Comparison of ENCODE assay signal across 19 mouse cellular contexts in genomic region chr13:73489986-73490385, GRCm38 (mm10). TPM values are rescaled to one million over a fixed set of nuclear protein-coding genes. Genes with fewer than 3 reads are reported as not detected.
DNase-seq lines count a peak whose midpoint lies in the region; ATAC-seq lines count a peak whose summit lies in the region.
"Had no signal": no experiment of that assay in that cellular context is flagged by ENCODE, and none has a peak within 500 bp of the region (broad histone marks: within the 10 kb centered on the region; RNA-seq: fewer than 3 reads in every experiment).

No protein-coding gene starts in this region.

- no peaks in the 10 kb centered on the region for H3K9me3 ChIP-seq in hindbrain, embryonic 15.5 days
- H3K9me3 ChIP-seq in hindbrain, embryonic 11.5 days (ENCODE audit: control insufficient read depth, low read length), result no peaks in the 10 kb centered on the region
- no peaks in the 10 kb centered on the region for H3K9me3 ChIP-seq in neural tube, embryonic 13.5 days
- H3K9me3 ChIP-seq: limb, embryonic 10.5 days; stomach, embryonic 15.5 days had no signal

- H3K4me1 ChIP-seq in hindbrain, embryonic 15.5 days (replicated peaks), result no peaks in the 10 kb centered on the region
- no peaks in the 10 kb centered on the region for H3K4me1 ChIP-seq in hindbrain, embryonic 11.5 days (replicated peaks; ENCODE audit: control insufficient read depth, insufficient read depth, low read length)
- H3K4me1 ChIP-seq in neural tube, embryonic 13.5 days (replicated peaks), result peaks cover 16% of the 10 kb centered on the region; the same call in 1 of the 2 replicates
- H3K4me1 ChIP-seq: embryonic facial prominence, embryonic 13.5 days; limb, embryonic 10.5 days; stomach, embryonic 15.5 days had no signal

- 87% methylated on average over 3 of the region's 3 CpGs for WGBS in hindbrain, embryonic 15.5 days
- WGBS in hindbrain, embryonic 11.5 days, result 98% methylated on average over 3 of the region's 3 CpGs
- WGBS in neural tube, embryonic 13.5 days, result 85% methylated on average over 3 of the region's 3 CpGs

- ATAC-seq in hindbrain, embryonic 15.5 days (ENCODE audit: low FRiP score, low read depth), result no peak
- no peak for ATAC-seq in hindbrain, embryonic 11.5 days (ENCODE audit: low FRiP score)
- ATAC-seq in neural tube, embryonic 13.5 days (ENCODE audit: low read depth), result no peak
- peak; percentile 29 to 47; a peak in 2 of 4 replicates for ATAC-seq in hematopoietic stem cell, adult 5-6 weeks (replicated peaks in 1 of 2; ENCODE audit: insufficient read depth in 1 of 2, low FRiP score in 2 of 2, low TSS enrichment in 1 of 2, low read depth in 1 of 2, poor library complexity in 2 of 2, severe bottlenecking in 2 of 2)
- peak; percentile 67 for ATAC-seq in neutrophil, adult 5-6 weeks (ENCODE audit: extremely low read depth, insufficient number of reproducible peaks, low FRiP score, poor library complexity, severe bottlenecking)
- ATAC-seq: intestine, embryonic 16.5 days had no signal

- no peak overlapping the region for H3K4me2 ChIP-seq in hindbrain, embryonic 15.5 days
- no peak overlapping the region for H3K4me2 ChIP-seq in hindbrain, embryonic 11.5 days (replicated peaks; ENCODE audit: low read depth, low read length)
- no peak overlapping the region for H3K4me2 ChIP-seq in neural tube, embryonic 13.5 days
- H3K4me2 ChIP-seq: embryonic facial prominence, embryonic 13.5 days; stomach, embryonic 15.5 days had no signal

- H3K27me3 ChIP-seq in hindbrain, embryonic 15.5 days, result no peaks in the 10 kb centered on the region
- H3K27me3 ChIP-seq in hindbrain, embryonic 11.5 days (ENCODE audit: control insufficient read depth, insufficient read depth, low read length), result no peaks in the 10 kb centered on the region
- no peaks in the 10 kb centered on the region for H3K27me3 ChIP-seq in neural tube, embryonic 13.5 days
- H3K27me3 ChIP-seq: embryonic facial prominence, embryonic 13.5 days; stomach, embryonic 15.5 days had no signal

- no peak overlapping the region for H3K4me3 ChIP-seq in hindbrain, embryonic 15.5 days
- H3K4me3 ChIP-seq in hindbrain, embryonic 11.5 days (ENCODE audit: low read depth, low read length), result no peak overlapping the region
- no peak overlapping the region for H3K4me3 ChIP-seq in neural tube, embryonic 13.5 days
- H3K4me3 ChIP-seq: embryonic facial prominence, embryonic 13.5 days; heart, embryonic 10.5 days; limb, embryonic 10.5 days; stomach, embryonic 15.5 days had no signal

- DNase-seq in hindbrain, embryonic 11.5 days (ENCODE audit: low spot score), result no peak
- no peak for DNase-seq in neural tube, embryonic 10.5 days (ENCODE audit: extremely low spot score, low spot score)
- no peak for DNase-seq in right cerebral cortex, postnatal 36 days (ENCODE audit: low spot score in 2 of 2)
- no peak for DNase-seq in kidney, postnatal 10 days
- DNase-seq: adrenal gland, postnatal 10 days; heart, postnatal 4 days; right cerebral cortex, postnatal 14 days; thymus, postnatal 4 days had no signal

- 0 out of 2 replicates have a peak overlapping the region, but pooled peaks have one; percentile 10 for H3K27ac ChIP-seq in hindbrain, embryonic 15.5 days (replicated peaks)
- H3K27ac ChIP-seq in hindbrain, embryonic 11.5 days (ENCODE audit: low read depth, low read length), result no peak overlapping the region
- 0 out of 2 replicates have a peak overlapping the region, but pooled peaks have one; percentile 54 for H3K27ac ChIP-seq in neural tube, embryonic 13.5 days (replicated peaks)
- H3K27ac ChIP-seq: embryonic facial prominence, embryonic 13.5 days; heart, embryonic 10.5 days; kidney, postnatal 0 days; limb, embryonic 10.5 days; stomach, embryonic 15.5 days had no signal

- H3K9ac ChIP-seq in hindbrain, embryonic 15.5 days, result no peak overlapping the region
- no peak overlapping the region for H3K9ac ChIP-seq in hindbrain, embryonic 11.5 days (ENCODE audit: low read depth, low read length)
- H3K9ac ChIP-seq in neural tube, embryonic 13.5 days, result no peak overlapping the region
- H3K9ac ChIP-seq: embryonic facial prominence, embryonic 13.5 days; stomach, embryonic 15.5 days had no signal

- peaks cover 54% of the 10 kb centered on the region for H3K36me3 ChIP-seq in hindbrain, embryonic 15.5 days
- 0 out of 2 replicates have a peak, but pooled peaks cover 2% of the 10 kb centered on the region for H3K36me3 ChIP-seq in hindbrain, embryonic 11.5 days (ENCODE audit: control insufficient read depth, insufficient read depth, low read length)
- H3K36me3 ChIP-seq in neural tube, embryonic 13.5 days, result peaks cover 87% of the 10 kb centered on the region

RNA-seq across cellular contexts. Expression of gene Lpcat1, which starts 23.0 kb away (rescaled TPM):
- polyA plus RNA-seq in hindbrain, embryonic 15.5 days (2015; fragmentation: Nextera tagmentation; extraction: Ambion mirVana), result 68.1 and 74.3 TPM in 2 replicates
- polyA plus RNA-seq in hindbrain, embryonic 11.5 days (2014; fragmentation: Nextera tagmentation; extraction: Ambion mirVana), result 51.2 and 51.5 TPM in 2 replicates
- 51.7 and 55.0 TPM in 2 replicates for polyA plus RNA-seq in neural tube, embryonic 13.5 days (2015; fragmentation: Nextera tagmentation; extraction: Ambion mirVana)
- 19.4 and 22.5 TPM in 2 replicates for total RNA-seq in hematopoietic stem cell, adult 5-6 weeks (2017)
- 55.7 and 62.5 TPM in 2 replicates for total RNA-seq in neutrophil, adult 5-6 weeks (2017)

RNA-seq across cellular contexts. Expression of gene Slc6a3, which starts 46.6 kb away (rescaled TPM):
- 0.23 and 0.33 TPM in 2 replicates for polyA plus RNA-seq in hindbrain, embryonic 15.5 days (2015; fragmentation: Nextera tagmentation; extraction: Ambion mirVana)
- 0.36 TPM in 1 of 2 replicates, not detected in the other for polyA plus RNA-seq in hindbrain, embryonic 11.5 days (2014; fragmentation: Nextera tagmentation; extraction: Ambion mirVana)
- polyA plus RNA-seq in neural tube, embryonic 13.5 days (2015; fragmentation: Nextera tagmentation; extraction: Ambion mirVana), result 0.13 TPM in 1 of 2 replicates, not detected in the other
- total RNA-seq in hematopoietic stem cell, adult 5-6 weeks (2017), result not detected in 2 replicates
- not detected in 2 replicates for total RNA-seq in neutrophil, adult 5-6 weeks (2017)
- total RNA-seq: adrenal gland, postnatal 10 days; gastrocnemius, adult 8-10 months; heart, postnatal 4 days had no signal
- polyA plus RNA-seq: kidney, postnatal 0 days; limb, embryonic 10.5 days had no signal

Comparison
In these comparisons a context has a peak if more than half of its experiments do, and no peak if none do; other contexts are left out.
1. ATAC-seq: peak in hematopoietic stem cell, adult 5-6 weeks (2 of 2) and neutrophil, adult 5-6 weeks (single experiment); none in hindbrain, embryonic 15.5 days (single experiment), hindbrain, embryonic 11.5 days (single experiment) and neural tube, embryonic 13.5 days (single experiment).